Mouse (Mus musculus) heart, postnatal 36 days (tissue): Measurements from ENCODE around the gene Prss54. TPM values are rescaled to one million over a fixed set of nuclear protein-coding genes. Genes with fewer than 3 reads are reported as not detected.

ENCODE experiments used
- total RNA-seq, 2 experiments: library from RNA; stranded (reverse); gene quantifications; 2 replicates each; pipeline ENCODE4 v1.2.3; 2021

The Prss54 gene
- total RNA-seq, 2 experiments from 2014 or later: not detected

Other genes with a start within 250 kb of the Prss54 start
- gene Zfp319, start 244.4 kb downstream of the Prss54 start, total RNA-seq: 1 to 10 TPM; 8.1 to 8.7 TPM
- 10 to 100 TPM; 13.6 to 18.9 TPM for gene Usb1, start 244.1 kb downstream of the Prss54 start, total RNA-seq
- 10 to 100 TPM; 58.7 to 67.8 TPM for gene Mmp15, start 224.1 kb downstream of the Prss54 start, total RNA-seq
- gene Cfap20, start 141.5 kb downstream of the Prss54 start, total RNA-seq: 10 to 100 TPM; 24.2 to 25.9 TPM
- 10 to 100 TPM; 32.9 to 36.3 TPM for gene Csnk2a2, start 86.3 kb downstream of the Prss54 start, total RNA-seq
- not detected for gene Ccdc113, start 42.3 kb downstream of the Prss54 start, total RNA-seq
- 1 to 10 TPM in 1 of 2 experiments, under 1 TPM in 1; 0.87 to 1.3 TPM for gene Gins3, start 57.1 kb upstream of the Prss54 start, total RNA-seq
- gene Ndrg4, start 100.6 kb upstream of the Prss54 start, total RNA-seq: 100 to 1,000 TPM; 233 to 242 TPM
- 10 to 100 TPM; 15.8 to 17.9 TPM for gene Setd6, start 139.5 kb upstream of the Prss54 start, total RNA-seq
- 100 to 1,000 TPM; 119 to 124 TPM for gene Cnot1, start 231.1 kb upstream of the Prss54 start, total RNA-seq
- gene Sap18b, start 249.0 kb upstream of the Prss54 start, total RNA-seq: 10 to 100 TPM; 87.1 to 90.7 TPM